9 mouse cellular contexts compared by ENCODE assay signal in the genomic region with DNA sequence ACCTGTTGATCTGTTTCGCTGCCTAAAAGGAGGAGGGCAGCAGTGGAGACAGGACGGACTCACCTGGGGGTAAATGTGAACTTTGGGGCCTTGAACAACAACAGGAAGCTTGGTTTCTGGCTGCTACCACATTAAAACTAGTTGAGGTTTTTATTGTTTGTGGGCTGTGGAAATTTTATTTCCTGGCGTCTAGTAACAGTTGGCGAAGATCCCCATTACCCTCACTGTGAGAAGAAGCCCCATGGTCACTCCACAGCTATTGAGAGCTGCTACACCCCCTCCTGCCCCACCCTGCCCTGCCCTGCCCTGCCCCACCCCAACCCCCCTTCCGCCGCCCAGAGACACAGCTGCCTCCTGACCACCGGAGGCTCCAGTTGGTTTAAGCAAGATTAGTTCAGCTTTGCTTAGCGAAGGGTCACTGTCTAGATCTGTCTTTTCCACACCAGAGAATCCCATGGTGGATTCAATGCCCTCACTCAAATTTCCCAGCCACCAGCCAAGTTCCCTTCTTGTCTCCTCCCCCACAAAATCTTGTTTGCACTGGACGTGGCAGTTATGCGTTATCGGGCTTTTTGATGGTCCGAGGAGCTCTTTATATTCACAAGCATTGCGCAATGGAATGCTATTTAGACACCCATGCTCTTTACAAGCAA.
DNase-seq lines count a peak whose midpoint lies in the region; ATAC-seq and TF ChIP-seq lines count a peak whose summit lies in the region.
"Had no signal": no experiment of that assay in that cellular context is flagged by ENCODE, and none has a peak within 500 bp of the region (broad histone marks: within the 10 kb centered on the region; RNA-seq: fewer than 3 reads in every experiment).

No protein-coding gene starts in this region.

- no peak for TF ChIP-seq POLR2A in spleen, adult 2 months (IDR thresholded peaks at IDR 0.05; ENCODE audit: low read depth, low read length)

- H3K4me2 ChIP-seq in forebrain, embryonic 15.5 days (replicated peaks): no peak overlapping the region
- H3K4me2 ChIP-seq in liver, embryonic 12.5 days: peak overlapping the region; percentile 50
- H3K4me2 ChIP-seq in stomach, postnatal 0 days (replicated peaks; ENCODE audit: low read depth): peak overlapping the region; percentile 64
- H3K4me2 ChIP-seq: forebrain, embryonic 12.5 days had no signal

- no peaks in the 10 kb centered on the region for H3K36me3 ChIP-seq in forebrain, embryonic 10.5 days (replicated peaks)
- H3K36me3 ChIP-seq in forebrain, embryonic 15.5 days: no peaks in the 10 kb centered on the region
- H3K36me3 ChIP-seq in spleen, adult 2 months (ENCODE audit: control insufficient read depth, insufficient read depth, low read length): no peaks in the 10 kb centered on the region
- H3K36me3 ChIP-seq in liver, embryonic 12.5 days: no peaks in the 10 kb centered on the region
- no peaks in the 10 kb centered on the region for H3K36me3 ChIP-seq in stomach, postnatal 0 days (ENCODE audit: control insufficient read depth, insufficient read depth, low read length)
- H3K36me3 ChIP-seq: forebrain, embryonic 12.5 days had no signal

- H3K27ac ChIP-seq in forebrain, embryonic 10.5 days: 0 out of 2 replicates have a peak overlapping the region, but pooled peaks have one; percentile 20
- H3K27ac ChIP-seq in forebrain, embryonic 15.5 days (replicated peaks): no peak overlapping the region
- H3K27ac ChIP-seq in spleen, adult 2 months (ENCODE audit: insufficient read depth, low read length): no peak overlapping the region
- H3K27ac ChIP-seq in liver, embryonic 12.5 days: 0 out of 2 replicates have a peak overlapping the region, but pooled peaks have one; percentile 10
- H3K27ac ChIP-seq in stomach, postnatal 0 days (replicated peaks): peak overlapping the region; percentile 19
- H3K27ac ChIP-seq: forebrain, embryonic 12.5 days had no signal

- no peak for ATAC-seq in forebrain, embryonic 15.5 days (replicated peaks)
- ATAC-seq in liver, embryonic 12.5 days: 0 out of 2 replicates have a peak, but pooled peaks have one; percentile 40
- ATAC-seq in stomach, postnatal 0 days (ENCODE audit: low FRiP score, low TSS enrichment): peak; percentile 53; the same call in 1 of the 2 replicates

- H3K9ac ChIP-seq in forebrain, embryonic 15.5 days (replicated peaks): no peak overlapping the region
- H3K9ac ChIP-seq in liver, embryonic 12.5 days: no peak overlapping the region
- H3K9ac ChIP-seq in stomach, postnatal 0 days (ENCODE audit: low read length): no peak overlapping the region
- H3K9ac ChIP-seq: forebrain, embryonic 12.5 days had no signal

- no peak for TF ChIP-seq EP300 in stomach, postnatal 0 days (optimal IDR thresholded peaks at IDR 0.05)

- no peaks in the 10 kb centered on the region for H3K27me3 ChIP-seq in forebrain, embryonic 10.5 days (ENCODE audit: poor library complexity, severe bottlenecking)
- H3K27me3 ChIP-seq in forebrain, embryonic 15.5 days: no peaks in the 10 kb centered on the region
- H3K27me3 ChIP-seq in spleen, adult 2 months (ENCODE audit: control insufficient read depth, insufficient read depth, low read length): no peaks in the 10 kb centered on the region
- H3K27me3 ChIP-seq in liver, embryonic 12.5 days (replicated peaks): no peaks in the 10 kb centered on the region
- no peaks in the 10 kb centered on the region for H3K27me3 ChIP-seq in stomach, postnatal 0 days (ENCODE audit: control insufficient read depth, insufficient read depth, low read length)
- H3K27me3 ChIP-seq: forebrain, embryonic 12.5 days had no signal

- intact Hi-C loops in left cerebral cortex, postnatal 36 days (cut with DNase I): no loop called here

- DNase-seq in forebrain, embryonic 10.5 days (ENCODE audit: extremely low spot score, low spot score): peak; percentile 9
- peak in 1 of 2 experiments; percentile 33 for DNase-seq in spleen, adult 2 months (ENCODE audit: low read depth in 1 of 2, low spot score in 2 of 2)
- no peak for DNase-seq in spleen, postnatal 4 days (ENCODE audit: low spot score in 2 of 2)
- peak; percentile 45 for DNase-seq in stomach, postnatal 0 days (ENCODE audit: low spot score)
- no peak for DNase-seq in left cerebral cortex, postnatal 36 days (ENCODE audit: low spot score in 2 of 2)
- DNase-seq in ovary, postnatal 10 days (ENCODE audit: low spot score): no peak

- no peak for TF ChIP-seq CTCF in spleen, adult 2 months (IDR thresholded peaks at IDR 0.05; ENCODE audit: extremely low read depth, insufficient read depth, insufficient read length, insufficient replicate concordance)
- TF ChIP-seq CTCF in stomach, postnatal 0 days (IDR thresholded peaks at IDR 0.05; ENCODE audit: low read depth): no peak

- WGBS in forebrain, embryonic 10.5 days: 66% methylated on average over 13 of the region's 13 CpGs
- 62% methylated on average over 13 of the region's 13 CpGs for WGBS in forebrain, embryonic 15.5 days
- 14% methylated on average over 13 of the region's 13 CpGs for WGBS in spleen, adult 2 months
- 24% methylated on average over 13 of the region's 13 CpGs for WGBS in liver, embryonic 12.5 days (ENCODE audit: insufficient replicate concordance)
- WGBS in stomach, postnatal 0 days: 40% methylated on average over 13 of the region's 13 CpGs

- peaks cover 17% of the 10 kb centered on the region for H3K4me1 ChIP-seq in forebrain, embryonic 10.5 days
- H3K4me1 ChIP-seq in forebrain, embryonic 15.5 days: peaks cover 15% of the 10 kb centered on the region
- H3K4me1 ChIP-seq in spleen, adult 2 months (ENCODE audit: control insufficient read depth, insufficient read depth, insufficient read length): peaks cover 11% of the 10 kb centered on the region; the same call in 1 of the 2 replicates
- H3K4me1 ChIP-seq in liver, embryonic 12.5 days: peaks cover 35% of the 10 kb centered on the region
- no peaks in the 10 kb centered on the region for H3K4me1 ChIP-seq in stomach, postnatal 0 days (replicated peaks; ENCODE audit: control insufficient read depth, insufficient read depth)

- no peaks in the 10 kb centered on the region for H3K9me3 ChIP-seq in forebrain, embryonic 10.5 days
- no peaks in the 10 kb centered on the region for H3K9me3 ChIP-seq in forebrain, embryonic 15.5 days
- no peaks in the 10 kb centered on the region for H3K9me3 ChIP-seq in liver, embryonic 12.5 days (replicated peaks)
- H3K9me3 ChIP-seq in stomach, postnatal 0 days (ENCODE audit: control insufficient read depth, low read length): no peaks in the 10 kb centered on the region
- H3K9me3 ChIP-seq: forebrain, embryonic 12.5 days had no signal

- H3K4me3 ChIP-seq in forebrain, embryonic 10.5 days: no peak overlapping the region
- H3K4me3 ChIP-seq in forebrain, embryonic 15.5 days: no peak overlapping the region
- peak overlapping the region; percentile 38 for H3K4me3 ChIP-seq in spleen, adult 2 months (ENCODE audit: extremely low read depth, insufficient read depth, insufficient read length)
- 0 out of 2 replicates have a peak overlapping the region, but pooled peaks have one; percentile 17 for H3K4me3 ChIP-seq in liver, embryonic 12.5 days
- peak overlapping the region; percentile 37; the same call in 1 of the 2 replicates for H3K4me3 ChIP-seq in stomach, postnatal 0 days (ENCODE audit: low read depth, low read length)
- H3K4me3 ChIP-seq: forebrain, embryonic 12.5 days had no signal

Comparison
In these comparisons a context has a peak if more than half of its experiments do, and no peak if none do; other contexts are left out.
1. H3K27ac ChIP-seq: peak in forebrain, embryonic 10.5 days (single experiment), liver, embryonic 12.5 days (single experiment) and stomach, postnatal 0 days (single experiment); none in forebrain, embryonic 15.5 days (single experiment) and spleen, adult 2 months (single experiment).
2. DNase-seq: peak in forebrain, embryonic 10.5 days (single experiment) and stomach, postnatal 0 days (single experiment); none in spleen, postnatal 4 days (0 of 2), left cerebral cortex, postnatal 36 days (0 of 2) and ovary, postnatal 10 days (single experiment).
3. H3K4me3 ChIP-seq: peak in spleen, adult 2 months (single experiment), liver, embryonic 12.5 days (single experiment) and stomach, postnatal 0 days (single experiment); none in forebrain, embryonic 10.5 days (single experiment) and forebrain, embryonic 15.5 days (single experiment).